Mouse (Mus musculus): ENCODE measurements around the gene Tmco3.

- TF ChIP-seq CTCF (IDR thresholded peaks at IDR 0.05; ENCODE audit: low read depth) (no peak), EP300 (IDR thresholded peaks at IDR 0.05; ENCODE audit: low read depth) (no peak)
Observed at GRCm38 (mm10) chr8:13305884-13306283, 17.9 kb downstream of the Tmco3 start.

Measured in heart, postnatal 0 days (tissue).